Mouse (Mus musculus) kidney, embryonic 16.5 days (tissue): ENCODE data around the gene Hivep3. TPM values are rescaled to one million over a fixed set of nuclear protein-coding genes. Genes with fewer than 3 reads are reported as not detected.

ENCODE experiments used
- ATAC-seq: fragments of 200-750 bp; cut with Nextera tagmentation; 2 replicates; pipeline ENCODE4 v1.8.0; 2017; ENCODE audit warnings: moderate TSS enrichment; ENCODE audit not compliant: low FRiP score, low TSS enrichment
- H3K27ac ChIP-seq: fragments of 300-500 bp; sonication (generic); 2 replicates; pipeline ENCODE4 v1.5.1; 2014; ENCODE audit warnings: low read length
- H3K27me3 ChIP-seq: fragments of 300-500 bp; sonication (generic); 2 replicates; pipeline ENCODE4 v1.6.1; 2014; ENCODE audit warnings: low read length, control low read depth, mixed read lengths; ENCODE audit not compliant: insufficient read depth
- H3K36me3 ChIP-seq: fragments of 300-500 bp; sonication (generic); 2 replicates; pipeline ENCODE4 v1.6.1; 2014; ENCODE audit warnings: low read length, control low read depth, mixed read lengths; ENCODE audit not compliant: insufficient read depth
- H3K4me1 ChIP-seq: fragments of 300-500 bp; sonication (generic); 2 replicates; pipeline ENCODE4 v1.6.1; 2014; ENCODE audit warnings: low read length, control low read depth, mixed read lengths; ENCODE audit not compliant: insufficient read depth
- H3K4me2 ChIP-seq: fragments of 300-500 bp; sonication (generic); replicated peaks from 2 replicates; pipeline ENCODE4 v1.6.1; 2014; ENCODE audit warnings: low read depth, low read length
- H3K4me3 ChIP-seq: fragments of 300-500 bp; sonication (generic); 2 replicates; pipeline ENCODE4 v1.5.1; 2014; ENCODE audit warnings: mild to moderate bottlenecking, low read length
- H3K9ac ChIP-seq: fragments of 300-500 bp; sonication (generic); replicated peaks from 2 replicates; pipeline ENCODE4 v1.6.1; 2014; ENCODE audit warnings: low read length
- H3K9me3 ChIP-seq: fragments of 300-500 bp; sonication (generic); 2 replicates; pipeline ENCODE4 v1.6.1; 2016; ENCODE audit warnings: low read length, control low read depth
- WGBS: fragments of 180-500 bp; shearing (Covaris S2); extraction: QIAGEN DNeasy Blood & Tissue Kit; methylation state at CpG from one replicate; pipeline ENCODE4 v1.1.7; 2014; 5-methylcytosine and 5-hydroxymethylcytosine counted together
- polyA plus RNA-seq: library from polyadenylated mRNA; unstranded; fragments of >200 nt; fragmentation: Nextera tagmentation; extraction: Ambion mirVana; gene quantifications from 2 replicates; pipeline ENCODE4 v1.2.1, GENCODE M21; 2015

Hivep3 gene
- polyA plus RNA-seq, 1 experiment from 2014 or later, result 7.0 TPM

GRCm38 (mm10) chr4:120091997-120092783 lies 358.6 kb downstream of the Hivep3 start:
- Histone ChIP-seq H3K27me3 (no peaks in the 10 kb centered on the region), H3K4me3 (no peak overlapping the region), H3K4me1 (no peaks in the 10 kb centered on the region), H3K27ac (no peak overlapping the region), H3K4me2 (no peak overlapping the region), H3K9ac (no peak overlapping the region), H3K36me3 (no peaks in the 10 kb centered on the region), H3K9me3 (no peaks in the 10 kb centered on the region)
- no peak for ATAC-seq
- WGBS, result 76% methylated on average over 1 of the region's 1 CpGs

- WGBS, result 88% methylated on average over 19 of the region's 19 CpGs
- no peaks in the 10 kb centered on the region for H3K36me3 ChIP-seq
- H3K4me3 ChIP-seq, result no peak overlapping the region
- H3K27me3 ChIP-seq, result no peaks in the 10 kb centered on the region
- no peak for ATAC-seq
- H3K9me3 ChIP-seq, result peaks cover 10% of the 10 kb centered on the region
- no peaks in the 10 kb centered on the region for H3K4me1 ChIP-seq
- H3K9ac ChIP-seq, result no peak overlapping the region
- no peak overlapping the region for H3K27ac ChIP-seq
- no peak overlapping the region for H3K4me2 ChIP-seq
Measured at GRCm38 (mm10) chr4:120096935-120097334, 363.4 kb downstream of the Hivep3 start.

- H3K9me3 ChIP-seq, result peaks cover 10% of the 10 kb centered on the region
- ATAC-seq, result no peak
- H3K4me2 ChIP-seq, result no peak overlapping the region
- no peaks in the 10 kb centered on the region for H3K4me1 ChIP-seq
- no peak overlapping the region for H3K4me3 ChIP-seq
- H3K27me3 ChIP-seq, result no peaks in the 10 kb centered on the region
- no peak overlapping the region for H3K27ac ChIP-seq
- no peaks in the 10 kb centered on the region for H3K36me3 ChIP-seq
- no peak overlapping the region for H3K9ac ChIP-seq
Measured at GRCm38 (mm10) chr4:120101186-120101585, 367.6 kb downstream of the Hivep3 start.

- no peaks in the 10 kb centered on the region for H3K9me3 ChIP-seq
- H3K9ac ChIP-seq, result no peak overlapping the region
- H3K27me3 ChIP-seq, result no peaks in the 10 kb centered on the region
- H3K36me3 ChIP-seq, result no peaks in the 10 kb centered on the region
- no peak overlapping the region for H3K27ac ChIP-seq
- no peak overlapping the region for H3K4me3 ChIP-seq
- 56% methylated on average over 5 of the region's 5 CpGs for WGBS
- ATAC-seq, result 0 out of 2 replicates have a peak, but pooled peaks have one; percentile 42
- H3K4me2 ChIP-seq, result no peak overlapping the region
- H3K4me1 ChIP-seq, result no peaks in the 10 kb centered on the region
Measured at GRCm38 (mm10) chr4:120104599-120104998, 371.0 kb downstream of the Hivep3 start.

- H3K4me3 ChIP-seq, result no peak overlapping the region
- H3K4me2 ChIP-seq, result no peak overlapping the region
- WGBS, result 90% methylated on average over 3 of the region's 3 CpGs
- no peaks in the 10 kb centered on the region for H3K4me1 ChIP-seq
- H3K36me3 ChIP-seq, result no peaks in the 10 kb centered on the region
- no peak overlapping the region for H3K9ac ChIP-seq
- H3K27ac ChIP-seq, result no peak overlapping the region
- no peaks in the 10 kb centered on the region for H3K9me3 ChIP-seq
- no peak for ATAC-seq
- no peaks in the 10 kb centered on the region for H3K27me3 ChIP-seq
Measured at GRCm38 (mm10) chr4:120106362-120106761, 372.8 kb downstream of the Hivep3 start.

GRCm38 (mm10) chr4:120107787-120108186 lies 374.2 kb downstream of the Hivep3 start:
- H3K27ac ChIP-seq, result no peak overlapping the region
- no peaks in the 10 kb centered on the region for H3K27me3 ChIP-seq
- H3K9ac ChIP-seq, result no peak overlapping the region
- H3K4me1 ChIP-seq, result no peaks in the 10 kb centered on the region
- no peak for ATAC-seq
- H3K4me2 ChIP-seq, result no peak overlapping the region
- WGBS, result 76% methylated on average over 8 of the region's 8 CpGs
- H3K36me3 ChIP-seq, result no peaks in the 10 kb centered on the region
- H3K4me3 ChIP-seq, result no peak overlapping the region
- H3K9me3 ChIP-seq, result no peaks in the 10 kb centered on the region

- H3K4me1 ChIP-seq, result no peaks in the 10 kb centered on the region
- H3K4me3 ChIP-seq, result no peak overlapping the region
- 81% methylated on average over 3 of the region's 3 CpGs for WGBS
- no peaks in the 10 kb centered on the region for H3K9me3 ChIP-seq
- H3K36me3 ChIP-seq, result no peaks in the 10 kb centered on the region
- no peak for ATAC-seq
- no peak overlapping the region for H3K4me2 ChIP-seq
- H3K9ac ChIP-seq, result no peak overlapping the region
- no peaks in the 10 kb centered on the region for H3K27me3 ChIP-seq
- no peak overlapping the region for H3K27ac ChIP-seq
Measured at GRCm38 (mm10) chr4:120115516-120115915, 381.9 kb downstream of the Hivep3 start.

- WGBS, result 78% methylated on average over 1 of the region's 1 CpGs
- no peaks in the 10 kb centered on the region for H3K9me3 ChIP-seq
- no peak overlapping the region for H3K4me2 ChIP-seq
- no peaks in the 10 kb centered on the region for H3K36me3 ChIP-seq
- H3K4me3 ChIP-seq, result no peak overlapping the region
- H3K9ac ChIP-seq, result no peak overlapping the region
- no peak overlapping the region for H3K27ac ChIP-seq
- ATAC-seq, result no peak
- no peaks in the 10 kb centered on the region for H3K4me1 ChIP-seq
- no peaks in the 10 kb centered on the region for H3K27me3 ChIP-seq
Measured at GRCm38 (mm10) chr4:120116312-120116711, 382.7 kb downstream of the Hivep3 start.

- 33% methylated on average over 8 of the region's 8 CpGs for WGBS
- peak; percentile 39; the same call in 1 of the 2 replicates for ATAC-seq
- no peaks in the 10 kb centered on the region for H3K27me3 ChIP-seq
- no peaks in the 10 kb centered on the region for H3K36me3 ChIP-seq
- no peak overlapping the region for H3K4me3 ChIP-seq
- H3K4me2 ChIP-seq, result no peak overlapping the region
- no peaks in the 10 kb centered on the region for H3K9me3 ChIP-seq
- H3K27ac ChIP-seq, result no peak overlapping the region
- no peak overlapping the region for H3K9ac ChIP-seq
- no peaks in the 10 kb centered on the region for H3K4me1 ChIP-seq
Measured at GRCm38 (mm10) chr4:120120276-120120675, 386.7 kb downstream of the Hivep3 start.

GRCm38 (mm10) chr4:120124656-120125055 lies 391.1 kb downstream of the Hivep3 start:
- H3K4me2 ChIP-seq, result no peak overlapping the region
- WGBS, result 84% methylated on average over 6 of the region's 6 CpGs
- no peak overlapping the region for H3K4me3 ChIP-seq
- H3K9ac ChIP-seq, result no peak overlapping the region
- ATAC-seq, result no peak
- H3K27ac ChIP-seq, result no peak overlapping the region
- H3K4me1 ChIP-seq, result no peaks in the 10 kb centered on the region
- H3K36me3 ChIP-seq, result no peaks in the 10 kb centered on the region
- H3K27me3 ChIP-seq, result no peaks in the 10 kb centered on the region
- H3K9me3 ChIP-seq, result no peaks in the 10 kb centered on the region
